Mouse (Mus musculus) left cerebral cortex, adult 8-10 months (tissue): ENCODE measurements around the gene Mfap5. TPM values are rescaled to one million over a fixed set of nuclear protein-coding genes. Genes with fewer than 3 reads are reported as not detected.
A peak's percentile ranks its signal among the peaks of the same experiment; 100 is the strongest.
"Not testable (repeated sequence)": the region's sequence is repeated elsewhere in the genome, so short reads cannot be mapped to it uniquely, and the experiment has no call there.

ENCODE experiments used
- DNase-seq, 2 experiments: peaks; one replicate each; pipeline ENCODE4 v3.0.0; 2022; ENCODE audit warnings: low spot score in 2 of 2
- total RNA-seq, 4 experiments: library from RNA; stranded (reverse); gene quantifications; 2 replicates each; pipeline ENCODE4 v1.2.4; 2022

Mfap5 gene
- total RNA-seq, 4 experiments from 2014 or later: 1.3 TPM; not detected in 3

- peak; percentile 27 to 57 for DNase-seq
These were observed 51.4 kb downstream of the Mfap5 start for GRCm38 (mm10) chr6:122556959-122557561.

GRCm38 (mm10) chr6:122560427-122560826 lies 54.8 kb downstream of the Mfap5 start:
- peak; percentile 23 to 56 for DNase-seq

GRCm38 (mm10) chr6:122561005-122561404 lies 55.4 kb downstream of the Mfap5 start:
- no peak for DNase-seq

GRCm38 (mm10) chr6:122562463-122562862 lies 56.8 kb downstream of the Mfap5 start:
- DNase-seq: peak; percentile 27 to 37

- DNase-seq: no peak
These were observed 59.6 kb downstream of the Mfap5 start for GRCm38 (mm10) chr6:122565070-122565784.

GRCm38 (mm10) chr6:122569113-122569512 lies 63.5 kb downstream of the Mfap5 start:
- DNase-seq: no peak

GRCm38 (mm10) chr6:122569762-122570161 lies 64.1 kb downstream of the Mfap5 start:
- no peak for DNase-seq

- DNase-seq: no peak
These were observed 65.3 kb downstream of the Mfap5 start for GRCm38 (mm10) chr6:122570695-122571616.

GRCm38 (mm10) chr6:122571617-122571959 lies 65.9 kb downstream of the Mfap5 start:
- peak in 1 of 2 experiments; percentile 12 for DNase-seq

- not testable (repeated sequence) for DNase-seq
These were observed 69.4 kb downstream of the Mfap5 start for GRCm38 (mm10) chr6:122575037-122575436.

GRCm38 (mm10) chr6:122577030-122577429 lies 71.4 kb downstream of the Mfap5 start:
- DNase-seq: no peak

Other genes with a start within 250 kb of the Mfap5 start
- under 1 TPM in 1 of 4 experiments, not detected in 3; 0.26 TPM for gene Klrg1, start 223.0 kb upstream of the Mfap5 start, total RNA-seq
- gene M6pr, start 197.1 kb upstream of the Mfap5 start, total RNA-seq: 10 to 100 TPM; 81.3 to 84.8 (median 82.9) TPM
- gene Phc1, start 165.3 kb upstream of the Mfap5 start, total RNA-seq: 10 to 100 TPM; 52.8 to 60.3 (median 57.5) TPM
- 10 to 100 TPM; 59.9 to 73.3 (median 65.8) TPM for gene Rimklb, start 7.1 kb upstream of the Mfap5 start, total RNA-seq
- not detected for gene Aicda, start 48.0 kb downstream of the Mfap5 start, total RNA-seq
- 1 to 10 TPM; 1.5 to 3.5 (median 2.6) TPM for gene Apobec1, start 96.6 kb downstream of the Mfap5 start, total RNA-seq
- gene Gdf3, start 104.2 kb downstream of the Mfap5 start, total RNA-seq: not detected
- gene Dppa3, start 120.6 kb downstream of the Mfap5 start, total RNA-seq: not detected
- not detected for gene Nanog, start 201.6 kb downstream of the Mfap5 start, total RNA-seq